Mouse (Mus musculus) bone marrow, adult 2 months (tissue): ENCODE data around the gene Zbtb16.

Experiments
- CTCF ChIP-seq: fragments of 200-500 bp; IDR thresholded peaks from 2 replicates; pipeline ENCODE4 v1.5.1; 2011; ENCODE audit warnings: low read length, control low read depth; ENCODE audit not compliant: control insufficient read depth, insufficient read depth
- POLR2A ChIP-seq: fragments of 200-500 bp; IDR thresholded peaks from 2 replicates; pipeline ENCODE4 v1.6.1; 2011; ENCODE audit warnings: low read depth, mild to moderate bottlenecking, control low read depth, low read length, borderline replicate concordance; ENCODE audit not compliant: control insufficient read depth

GRCm38 (mm10) chr9:48662361-48663051 is 173.5 kb downstream of the Zbtb16 start:
- TF ChIP-seq POLR2A (no peak), CTCF (no peak)
